Mouse (Mus musculus) testis, adult 2 months (tissue): ENCODE results near the gene Ctnna3. TPM values are rescaled to one million over a fixed set of nuclear protein-coding genes. Genes with fewer than 3 reads are reported as not detected.

Experiments
- H3K27ac ChIP-seq: fragments of 200-500 bp; 2 replicates; pipeline ENCODE4 v1.5.1; 2012; ENCODE audit warnings: low read depth, low read length; ENCODE audit not compliant: control insufficient read depth, insufficient read depth
- H3K27me3 ChIP-seq: fragments of 200-500 bp; 2 replicates; pipeline ENCODE4 v1.6.1; 2012; ENCODE audit warnings: mild to moderate bottlenecking, low read length, moderate library complexity; ENCODE audit not compliant: control insufficient read depth, insufficient read depth
- H3K36me3 ChIP-seq: fragments of 200-500 bp; 2 replicates; pipeline ENCODE4 v1.6.1; 2012; ENCODE audit warnings: mild to moderate bottlenecking, low read length; ENCODE audit not compliant: control insufficient read depth, insufficient read depth
- H3K4me1 ChIP-seq: fragments of 200-500 bp; 2 replicates; pipeline ENCODE4 v1.6.1; 2012; ENCODE audit warnings: low read length; ENCODE audit not compliant: control insufficient read depth, insufficient read depth
- H3K4me3 ChIP-seq: fragments of 200-500 bp; 2 replicates; pipeline ENCODE4 v1.5.1; 2012; ENCODE audit warnings: low read depth, mild to moderate bottlenecking, low read length, moderate library complexity, mixed read lengths; ENCODE audit not compliant: control insufficient read depth
- CTCF ChIP-seq: fragments of 200-500 bp; IDR thresholded peaks from 2 replicates; pipeline ENCODE4 v1.5.1; 2012; ENCODE audit warnings: low read depth, mild to moderate bottlenecking, inconsistent platforms, low read length, moderate library complexity; ENCODE audit not compliant: control insufficient read depth, insufficient read depth, insufficient replicate concordance
- POLR2A ChIP-seq: fragments of 200-500 bp; IDR thresholded peaks from 2 replicates; pipeline ENCODE4 v1.6.1; 2012; ENCODE audit warnings: low read depth, mild to moderate bottlenecking, inconsistent platforms, low read length, moderate library complexity; ENCODE audit not compliant: control insufficient read depth
- polyA plus RNA-seq: library from polyadenylated mRNA; depleted of rRNA; stranded (reverse); fragments of >200 nt; gene quantifications from 2 replicates; pipeline ENCODE4 v1.2.3, GENCODE M21; 2012

Ctnna3 gene
- polyA plus RNA-seq, 1 experiment, result 38.9 TPM

DNA sequence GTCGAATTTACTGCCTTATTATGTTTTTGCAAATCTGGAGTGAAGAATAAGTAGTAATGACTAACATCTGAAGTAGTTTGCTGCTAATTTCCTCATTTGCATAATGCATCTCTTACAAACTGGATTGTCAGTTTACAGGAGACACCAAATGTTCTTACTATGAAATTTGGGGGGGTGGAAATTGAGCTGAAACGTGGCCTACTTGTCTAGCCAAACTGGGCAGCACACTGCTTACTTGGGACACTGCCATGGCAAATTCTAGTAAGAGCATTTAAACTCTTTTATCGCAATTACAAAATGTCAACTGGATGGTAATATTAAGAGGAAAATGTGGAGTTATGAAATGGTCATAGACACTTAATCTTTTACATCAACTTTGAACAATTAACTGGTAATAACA, 716.6 kb downstream of the Ctnna3 start:
- Histone ChIP-seq H3K27me3 (no peaks in the 10 kb centered on the region), H3K4me1 (no peaks in the 10 kb centered on the region), H3K4me3 (no peak overlapping the region), H3K36me3 (no peaks in the 10 kb centered on the region), H3K27ac (no peak overlapping the region)
- TF ChIP-seq CTCF, result no peak
- TF ChIP-seq POLR2A, result no peak

DNA sequence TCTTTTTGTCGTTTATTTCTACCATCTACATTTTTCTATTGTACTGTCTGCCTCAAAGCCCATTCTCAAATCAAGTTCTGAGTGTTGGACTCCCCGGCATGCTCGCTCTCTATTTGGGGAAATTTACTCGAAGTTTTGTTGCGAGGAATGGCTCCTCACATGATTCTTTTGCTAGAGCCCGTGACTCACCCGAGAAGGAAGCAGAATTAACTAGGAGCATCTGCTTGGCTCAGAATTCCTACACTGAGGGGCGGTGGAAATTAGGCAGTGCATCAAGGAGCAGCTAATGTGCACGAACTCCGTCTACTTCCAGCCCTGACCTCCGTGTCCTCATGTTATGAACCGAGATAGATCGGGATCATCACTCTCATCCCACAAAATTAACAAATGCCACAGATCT, 751.8 kb downstream of the Ctnna3 start:
- Histone ChIP-seq H3K4me1 (no peaks in the 10 kb centered on the region), H3K4me3 (peak overlapping the region; percentile 25), H3K27me3 (no peaks in the 10 kb centered on the region), H3K36me3 (no peaks in the 10 kb centered on the region), H3K27ac (no peak overlapping the region)
- TF ChIP-seq POLR2A (no peak), CTCF (no peak)

DNA sequence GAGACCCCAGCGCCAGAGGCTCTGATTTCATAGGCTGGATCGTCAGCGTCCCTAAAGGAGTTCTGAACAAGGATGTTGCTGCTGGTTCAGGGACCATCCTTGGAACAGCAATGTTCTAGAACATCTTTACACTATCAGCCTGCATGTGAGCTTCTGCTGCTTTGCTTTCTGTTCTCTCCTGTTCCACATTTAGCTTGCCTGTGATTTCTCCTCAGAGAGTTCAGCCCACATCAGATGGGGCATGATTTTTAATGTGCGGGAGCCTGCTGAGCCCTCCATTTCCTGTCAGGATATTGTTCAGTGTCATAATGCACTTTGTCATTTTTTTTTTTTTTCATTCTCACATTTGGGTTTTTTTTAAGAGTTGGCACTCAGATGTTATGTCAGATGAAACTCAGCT, 752.8 kb downstream of the Ctnna3 start:
- Histone ChIP-seq H3K36me3 (no peaks in the 10 kb centered on the region), H3K4me3 (peak overlapping the region; percentile 40), H3K27me3 (no peaks in the 10 kb centered on the region), H3K27ac (no peak overlapping the region), H3K4me1 (no peaks in the 10 kb centered on the region)
- TF ChIP-seq CTCF (no peak), POLR2A (no peak)

DNA sequence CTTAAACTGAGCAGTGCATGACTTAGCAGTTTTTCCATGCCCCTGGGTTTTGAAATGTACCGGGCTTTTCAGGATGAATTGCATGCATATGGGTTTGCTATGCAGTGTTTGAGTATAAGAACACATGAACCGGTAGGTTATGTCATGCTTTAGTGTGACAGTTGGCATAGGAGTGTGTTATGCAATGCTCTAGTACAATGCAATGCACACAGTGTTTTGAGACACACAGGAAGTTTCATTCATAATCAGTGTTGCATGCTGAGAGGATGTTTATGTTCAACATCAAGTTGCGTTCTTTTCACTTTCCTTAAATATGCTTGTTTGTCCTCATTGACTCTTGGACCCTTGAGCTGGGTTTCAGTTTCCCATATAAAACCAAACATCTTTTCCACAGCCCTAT, 758.1 kb downstream of the Ctnna3 start:
- Histone ChIP-seq H3K27ac (no peak overlapping the region), H3K27me3 (no peaks in the 10 kb centered on the region)

DNA sequence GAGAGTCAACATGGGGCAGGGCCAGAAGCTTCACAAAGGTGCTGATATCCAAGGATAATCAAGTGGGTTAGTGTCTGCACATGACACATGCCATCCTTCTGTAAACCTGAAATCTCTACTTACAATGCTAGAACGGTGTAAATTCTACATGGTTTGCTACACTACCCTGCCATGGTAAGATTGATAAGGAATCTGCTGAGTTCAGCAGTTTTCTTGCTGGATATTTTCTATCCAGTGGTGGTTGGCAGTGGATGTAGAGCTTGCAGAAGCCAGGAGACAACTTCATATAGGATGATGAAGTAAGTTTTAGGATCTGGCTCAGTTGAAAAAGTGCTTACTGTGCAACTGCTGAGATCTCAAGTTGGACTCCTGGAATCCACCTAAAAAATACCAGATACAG, 767.7 kb downstream of the Ctnna3 start:
- Histone ChIP-seq H3K4me3 (no peak overlapping the region), H3K36me3 (no peaks in the 10 kb centered on the region), H3K4me1 (no peaks in the 10 kb centered on the region), H3K27ac (no peak overlapping the region), H3K27me3 (no peaks in the 10 kb centered on the region)
- TF ChIP-seq POLR2A, result no peak
- TF ChIP-seq CTCF, result no peak

More for the DNA sequence above, 758.1 kb downstream of the Ctnna3 start:
- Histone ChIP-seq H3K4me3 (no peak overlapping the region), H3K36me3 (no peaks in the 10 kb centered on the region), H3K4me1 (no peaks in the 10 kb centered on the region)
- TF ChIP-seq CTCF (no peak), POLR2A (no peak)

GRCm38 (mm10) chr10:64215632-64216031, 785.7 kb downstream of the Ctnna3 start:
- H3K36me3 ChIP-seq, result no peaks in the 10 kb centered on the region
- TF ChIP-seq CTCF, result no peak
- TF ChIP-seq POLR2A, result no peak
- H3K4me1 ChIP-seq, result no peaks in the 10 kb centered on the region
- H3K27me3 ChIP-seq, result no peaks in the 10 kb centered on the region
- H3K27ac ChIP-seq, result no peak overlapping the region
- H3K4me3 ChIP-seq, result no peak overlapping the region

DNA sequence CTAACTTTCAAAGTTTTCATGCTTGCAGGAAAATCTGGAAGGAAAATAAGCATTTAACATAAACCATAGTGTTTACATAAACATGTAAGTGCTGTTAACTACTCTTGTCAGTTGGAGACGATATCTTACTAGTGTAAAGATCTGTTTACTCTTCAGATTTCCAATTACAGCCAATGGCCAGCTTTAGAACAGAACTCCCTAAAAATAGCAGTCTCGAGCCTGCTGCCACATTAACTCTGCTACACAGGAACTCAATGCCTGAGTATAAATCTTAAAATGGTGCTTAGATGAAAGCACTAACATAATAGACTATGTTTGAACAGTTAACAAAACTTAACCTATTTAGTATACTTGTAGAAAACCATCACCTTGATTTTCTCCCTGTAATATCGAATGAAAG, 793.1 kb downstream of the Ctnna3 start:
- TF ChIP-seq CTCF (no peak), POLR2A (no peak)
- Histone ChIP-seq H3K36me3 (no peaks in the 10 kb centered on the region), H3K4me1 (no peaks in the 10 kb centered on the region), H3K4me3 (no peak overlapping the region), H3K27me3 (no peaks in the 10 kb centered on the region), H3K27ac (no peak overlapping the region)

DNA sequence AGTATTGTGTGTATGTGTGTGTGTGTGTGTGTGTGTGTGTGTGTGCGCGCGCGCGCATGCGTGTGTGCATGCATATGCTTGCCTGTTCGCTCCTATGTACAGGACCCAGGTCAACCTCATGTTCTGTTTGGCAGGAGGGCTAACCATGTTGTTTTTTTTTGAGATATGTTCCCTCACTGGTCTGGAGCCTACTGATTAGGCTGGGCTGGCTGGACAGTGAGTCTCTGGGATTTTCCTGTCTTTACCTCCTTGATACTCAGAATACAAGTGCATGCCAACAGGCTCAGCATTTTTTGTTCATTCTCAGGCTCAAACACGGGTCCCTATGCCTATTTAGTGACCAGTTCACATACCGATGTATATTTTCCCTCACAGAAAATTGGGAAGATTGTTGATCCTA, 794.1 kb downstream of the Ctnna3 start:
- no peak for TF ChIP-seq CTCF
- no peak for TF ChIP-seq POLR2A

More for the DNA sequence above, 794.1 kb downstream of the Ctnna3 start:
- H3K27ac ChIP-seq, result no peak overlapping the region
- H3K4me1 ChIP-seq, result no peaks in the 10 kb centered on the region
- no peaks in the 10 kb centered on the region for H3K36me3 ChIP-seq
- H3K27me3 ChIP-seq, result no peaks in the 10 kb centered on the region
- H3K4me3 ChIP-seq, result no peak overlapping the region
